Mouse (Mus musculus) brain, adult 10 weeks (tissue): ENCODE results near the gene Ybx3. TPM values are rescaled to one million over a fixed set of nuclear protein-coding genes. Genes with fewer than 3 reads are reported as not detected.

Experiments
- polyA plus RNA-seq: library from polyadenylated mRNA; stranded (reverse); fragments of 350-450 nt; fragmentation: Illumina TruSeq; extraction: RNeasy Lipid Tissue Mini Kit (QIAGEN cat#74804); gene quantifications from one replicate; pipeline ENCODE4 v1.2.3, GENCODE M21; 2015; ENCODE audit warnings: low read depth, low replicate concordance

The Ybx3 gene
- polyA plus RNA-seq = 33.9 TPM

GRCm38 (mm10) chr6:131388040-131389021, at the start of gene Ybx3:
Gene Ybx3, minus strand, starts transcription at chr6:131388476.

GRCm38 (mm10) chr6:131353352-131353919, 34.8 kb downstream of the Ybx3 start, which contains the start of gene Styk1:
Gene Styk1, minus strand, starts transcription at chr6:131353597.

Other genes with a start within 250 kb of the Ybx3 start
- gene Klra2, start 141.1 kb downstream of the Ybx3 start, polyA plus RNA-seq = not detected
- gene Magohb, start 95.2 kb downstream of the Ybx3 start, polyA plus RNA-seq = 12.4 TPM
- 0.46 TPM for gene Styk1, start 34.9 kb downstream of the Ybx3 start, polyA plus RNA-seq
- not detected for gene 5430401F13Rik, start 97.9 kb upstream of the Ybx3 start, polyA plus RNA-seq
- not detected for gene Gm6619, start 97.9 kb upstream of the Ybx3 start, polyA plus RNA-seq
- not detected for gene Tas2r130, start 242.4 kb upstream of the Ybx3 start, polyA plus RNA-seq